Mouse (Mus musculus) cerebellum, adult 9-10 months (tissue): Measurements from ENCODE around the gene Tspan5.

Source experiments
- DNase-seq: peaks from one replicate; pipeline ENCODE4 v3.0.0; 2022

The Tspan5 gene

GRCm38 (mm10) chr3:138852982-138853689, 111.1 kb downstream of the Tspan5 start:
- DNase-seq = no peak

GRCm38 (mm10) chr3:138853996-138854836, 112.2 kb downstream of the Tspan5 start:
- peak; percentile 71 for DNase-seq

- DNase-seq = no peak
These were observed 113.4 kb downstream of the Tspan5 start for GRCm38 (mm10) chr3:138855387-138855786.

GRCm38 (mm10) chr3:138856946-138857345, 115.0 kb downstream of the Tspan5 start:
- DNase-seq = no peak

GRCm38 (mm10) chr3:138857805-138858546, 116.0 kb downstream of the Tspan5 start:
- peak; percentile 74 for DNase-seq

- DNase-seq = no peak
These were observed 116.7 kb downstream of the Tspan5 start for GRCm38 (mm10) chr3:138858649-138859048.

GRCm38 (mm10) chr3:138859166-138859565, 117.2 kb downstream of the Tspan5 start:
- peak; percentile 87 for DNase-seq

- peak; percentile 71 for DNase-seq
These were observed 117.7 kb downstream of the Tspan5 start for GRCm38 (mm10) chr3:138859666-138860065.

GRCm38 (mm10) chr3:138860257-138860760, 118.3 kb downstream of the Tspan5 start:
- no peak for DNase-seq

GRCm38 (mm10) chr3:138861032-138861431, 119.0 kb downstream of the Tspan5 start:
- peak; percentile 69 for DNase-seq

GRCm38 (mm10) chr3:138861589-138861988, 119.6 kb downstream of the Tspan5 start:
- peak; percentile 57 for DNase-seq

- DNase-seq = peak; percentile 61
These were observed 122.2 kb downstream of the Tspan5 start for GRCm38 (mm10) chr3:138864166-138864648.

- peak; percentile 95 for DNase-seq
These were observed 123.3 kb downstream of the Tspan5 start for GRCm38 (mm10) chr3:138865271-138865670.

GRCm38 (mm10) chr3:138867149-138867848, 125.3 kb downstream of the Tspan5 start:
- no peak for DNase-seq

GRCm38 (mm10) chr3:138868409-138868808, 126.4 kb downstream of the Tspan5 start:
- no peak for DNase-seq

GRCm38 (mm10) chr3:138875282-138875681, 133.3 kb downstream of the Tspan5 start:
- no peak for DNase-seq

- DNase-seq = no peak
These were observed 133.9 kb downstream of the Tspan5 start for GRCm38 (mm10) chr3:138875936-138876335.

- DNase-seq = no peak
These were observed 134.4 kb downstream of the Tspan5 start for GRCm38 (mm10) chr3:138876418-138876817.

- no peak for DNase-seq
These were observed 135.0 kb downstream of the Tspan5 start for GRCm38 (mm10) chr3:138876931-138877361.

GRCm38 (mm10) chr3:138877741-138878140, 135.7 kb downstream of the Tspan5 start:
- DNase-seq = no peak

GRCm38 (mm10) chr3:138880999-138881724, 139.2 kb downstream of the Tspan5 start:
- DNase-seq = no peak
